9 mouse cellular contexts compared by ENCODE assay signal in the genomic region with DNA sequence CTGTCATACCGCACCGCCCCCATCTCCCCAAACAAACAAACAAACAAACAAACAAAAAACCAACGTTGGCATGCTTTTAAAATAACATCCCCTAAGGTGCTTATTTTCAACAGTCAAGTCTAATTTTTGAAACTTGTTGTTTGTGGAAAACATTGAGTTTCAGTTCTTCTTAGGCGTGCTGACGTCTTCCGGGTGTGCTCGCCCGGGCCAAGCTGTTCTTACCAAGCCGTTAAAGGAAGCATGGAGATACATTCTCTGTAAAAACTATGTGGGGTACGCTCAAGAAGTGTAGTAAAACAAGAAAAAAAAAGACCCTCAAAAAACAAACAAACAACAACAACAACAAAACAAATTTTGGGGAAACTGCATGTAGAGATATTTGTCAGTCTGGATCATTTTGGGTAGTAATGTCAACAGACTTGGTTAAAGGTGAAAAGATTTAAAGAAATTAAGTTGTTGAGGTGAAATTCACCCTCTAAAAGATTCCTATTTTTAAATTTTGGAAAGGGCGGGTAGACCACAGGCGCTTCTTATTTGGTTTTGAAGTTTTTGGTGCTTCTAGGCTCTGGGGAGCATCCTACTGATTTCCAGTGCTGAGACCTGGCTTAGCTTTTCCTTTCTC. TPM values are rescaled to one million over a fixed set of nuclear protein-coding genes. Genes with fewer than 3 reads are reported as not detected.
DNase-seq lines count a peak whose midpoint lies in the region; ATAC-seq and TF ChIP-seq lines count a peak whose summit lies in the region.
"Had no signal": no experiment of that assay in that cellular context is flagged by ENCODE, and none has a peak within 500 bp of the region (broad histone marks: within the 10 kb centered on the region; RNA-seq: fewer than 3 reads in every experiment).

No protein-coding gene starts in this region.

- no peak overlapping the region for H3K27ac ChIP-seq in heart, embryonic 12.5 days (ENCODE audit: poor library complexity, severe bottlenecking)
- no peak overlapping the region for H3K27ac ChIP-seq in ES-Bruce4 (ENCODE audit: insufficient read depth, low read length)
- H3K27ac ChIP-seq in hindbrain, embryonic 14.5 days: peak overlapping the region; percentile 34; the same call in 1 of the 2 replicates
- peak overlapping the region; percentile 61 for H3K27ac ChIP-seq in midbrain, embryonic 11.5 days (ENCODE audit: low read depth, low read length)

- H3K9me3 ChIP-seq in heart, embryonic 12.5 days (replicated peaks): no peaks in the 10 kb centered on the region
- no peaks in the 10 kb centered on the region for H3K9me3 ChIP-seq in ES-Bruce4 (replicated peaks; ENCODE audit: control insufficient read depth, insufficient read depth, low read length, poor library complexity, severe bottlenecking)
- no peaks in the 10 kb centered on the region for H3K9me3 ChIP-seq in hindbrain, embryonic 14.5 days (ENCODE audit: control insufficient read depth, low read length)
- no peaks in the 10 kb centered on the region for H3K9me3 ChIP-seq in midbrain, embryonic 11.5 days (ENCODE audit: control insufficient read depth, low read length)

- H3K4me1 ChIP-seq in heart, embryonic 12.5 days (replicated peaks): peaks cover 7% of the 10 kb centered on the region
- H3K4me1 ChIP-seq in ES-Bruce4 (ENCODE audit: control insufficient read depth, insufficient read depth, low read length): no peaks in the 10 kb centered on the region
- H3K4me1 ChIP-seq in hindbrain, embryonic 14.5 days (replicated peaks; ENCODE audit: control insufficient read depth, insufficient read depth, low read length): peaks cover 18% of the 10 kb centered on the region; the same call in 1 of the 2 replicates
- peaks cover 7% of the 10 kb centered on the region for H3K4me1 ChIP-seq in midbrain, embryonic 11.5 days (ENCODE audit: control insufficient read depth, insufficient read depth, low read length)

- 75% methylated on average over 12 of the region's 12 CpGs for WGBS in heart, embryonic 12.5 days
- 73% methylated on average over 12 of the region's 12 CpGs for whole genome bisulfite sequencing in hindbrain, embryonic 14.5 days
- 78% methylated on average over 12 of the region's 12 CpGs for WGBS in midbrain, embryonic 11.5 days

- 0 out of 2 replicates have a peak, but pooled peaks cover 6% of the 10 kb centered on the region for H3K27me3 ChIP-seq in heart, embryonic 12.5 days (replicated peaks)
- peaks cover 3% of the 10 kb centered on the region; the same call in 1 of the 2 replicates for H3K27me3 ChIP-seq in ES-Bruce4 (ENCODE audit: control insufficient read depth, insufficient read depth, low read length, poor library complexity, severe bottlenecking)
- no peaks in the 10 kb centered on the region for H3K27me3 ChIP-seq in hindbrain, embryonic 14.5 days (ENCODE audit: control insufficient read depth, insufficient read depth, low read length)
- H3K27me3 ChIP-seq in midbrain, embryonic 11.5 days (ENCODE audit: control insufficient read depth, insufficient read depth, low read length): 0 out of 2 replicates have a peak, but pooled peaks cover 2% of the 10 kb centered on the region

- no peaks in the 10 kb centered on the region for H3K36me3 ChIP-seq in heart, embryonic 12.5 days
- H3K36me3 ChIP-seq in ES-Bruce4 (ENCODE audit: control insufficient read depth, insufficient read depth, low read length, poor library complexity, severe bottlenecking): no peaks in the 10 kb centered on the region
- H3K36me3 ChIP-seq in hindbrain, embryonic 14.5 days (replicated peaks; ENCODE audit: control insufficient read depth, insufficient read depth): no peaks in the 10 kb centered on the region
- no peaks in the 10 kb centered on the region for H3K36me3 ChIP-seq in midbrain, embryonic 11.5 days (ENCODE audit: control insufficient read depth, insufficient read depth, low read length)

- ATAC-seq in heart, embryonic 12.5 days (ENCODE audit: insufficient number of reproducible peaks, low FRiP score): no peak
- no peak for ATAC-seq in hindbrain, embryonic 14.5 days (ENCODE audit: low FRiP score)
- no peak for ATAC-seq in midbrain, embryonic 11.5 days (ENCODE audit: low FRiP score)

- no peak for DNase-seq in heart, postnatal 10 days
- DNase-seq in hindbrain, embryonic 14.5 days (ENCODE audit: low spot score): no peak
- no peak for DNase-seq in midbrain, embryonic 11.5 days (ENCODE audit: low spot score, missing footprints)
- no peak for DNase-seq in layer of hippocampus, postnatal 10 days (ENCODE audit: low spot score in 2 of 2)
- no peak for DNase-seq in embryo, embryonic 9.5 days (ENCODE audit: extremely low spot score)
- no peak for DNase-seq in ovary, postnatal 36 days (ENCODE audit: low spot score)

- peak overlapping the region; percentile 34 for H3K4me3 ChIP-seq in heart, embryonic 12.5 days
- no peak overlapping the region for H3K4me3 ChIP-seq in ES-Bruce4 (ENCODE audit: low read depth, low read length)
- H3K4me3 ChIP-seq in hindbrain, embryonic 14.5 days (replicated peaks; ENCODE audit: low read length): peak overlapping the region; percentile 17; the same call in 1 of the 2 replicates
- peak overlapping the region; percentile 2; the same call in 1 of the 2 replicates for H3K4me3 ChIP-seq in midbrain, embryonic 11.5 days (ENCODE audit: low read depth, low read length)
- H3K4me3 ChIP-seq: erythroblast, embryonic 14.5 days had no signal

- TF ChIP-seq CTCF in ES-Bruce4 (IDR thresholded peaks at IDR 0.05; ENCODE audit: low read depth, low read length): no peak

- TF ChIP-seq EP300 in ES-Bruce4 (IDR thresholded peaks at IDR 0.05; ENCODE audit: insufficient read depth, low read depth, low read length): no peak

- peak overlapping the region; percentile 66 for H3K9ac ChIP-seq in heart, embryonic 12.5 days
- H3K9ac ChIP-seq in ES-Bruce4 (ENCODE audit: low read depth, poor library complexity, severe bottlenecking): peak overlapping the region; percentile 9
- H3K9ac ChIP-seq in hindbrain, embryonic 14.5 days: peak overlapping the region; percentile 32; the same call in 1 of the 2 replicates
- H3K9ac ChIP-seq in midbrain, embryonic 11.5 days (ENCODE audit: low read length): peak overlapping the region; percentile 21; the same call in 1 of the 2 replicates

- TF ChIP-seq POLR2A in ES-Bruce4 (IDR thresholded peaks at IDR 0.05; ENCODE audit: insufficient read depth, low read length): no peak

- intact Hi-C loops in heart, postnatal 10 days (cut with DNase I): no loop called here

- H3K4me2 ChIP-seq in heart, embryonic 12.5 days: peak overlapping the region; percentile 72
- H3K4me2 ChIP-seq in hindbrain, embryonic 14.5 days (replicated peaks): peak overlapping the region; percentile 58
- peak overlapping the region; percentile 42 for H3K4me2 ChIP-seq in midbrain, embryonic 11.5 days

RNA-seq across cellular contexts. Expression of a gene that starts 23.4 kb away (rescaled TPM):
- polyA plus RNA-seq in heart, embryonic 12.5 days (2016; fragmentation: Nextera tagmentation; extraction: Ambion mirVana): 76.1 and 80.8 TPM in 2 replicates
- total RNA-seq in heart, postnatal 10 days (2021): 100 to 1,000 TPM; 111 to 118 TPM
- 9.2 and 15.0 TPM in 2 replicates for polyA plus RNA-seq in ES-Bruce4 (2011; ENCODE audit: insufficient read depth, insufficient read length, low read depth, missing spikeins)
- polyA plus RNA-seq in hindbrain, embryonic 14.5 days (2014; fragmentation: Nextera tagmentation; extraction: Ambion mirVana): 47.1 and 49.0 TPM in 2 replicates
- 62.9 and 70.7 TPM in 2 replicates for polyA plus RNA-seq in midbrain, embryonic 11.5 days (2014; fragmentation: Nextera tagmentation; extraction: Ambion mirVana)
- total RNA-seq in layer of hippocampus, postnatal 10 days (2021): 10 to 100 TPM; 50.2 to 56.5 TPM

RNA-seq across cellular contexts. Expression of a gene that starts 43.3 kb away (rescaled TPM):
- polyA plus RNA-seq in heart, embryonic 12.5 days (2016; fragmentation: Nextera tagmentation; extraction: Ambion mirVana): 222 and 229 TPM in 2 replicates
- total RNA-seq in heart, postnatal 10 days (2021): 100 to 1,000 TPM; 102 to 109 TPM
- polyA plus RNA-seq in ES-Bruce4 (2011; ENCODE audit: insufficient read depth, insufficient read length, low read depth, missing spikeins): 386 and 405 TPM in 2 replicates
- 37.1 and 37.5 TPM in 2 replicates for polyA plus RNA-seq in hindbrain, embryonic 14.5 days (2014; fragmentation: Nextera tagmentation; extraction: Ambion mirVana)
- 149 and 151 TPM in 2 replicates for polyA plus RNA-seq in midbrain, embryonic 11.5 days (2014; fragmentation: Nextera tagmentation; extraction: Ambion mirVana)
- total RNA-seq in layer of hippocampus, postnatal 10 days (2021): 100 to 1,000 TPM; 103 to 105 TPM

Comparison
In these comparisons a context has a peak if more than half of its experiments do, and no peak if none do; other contexts are left out.
1. H3K27ac ChIP-seq: peak in hindbrain, embryonic 14.5 days (single experiment) and midbrain, embryonic 11.5 days (single experiment); none in heart, embryonic 12.5 days (single experiment) and ES-Bruce4 (single experiment).
2. H3K9ac ChIP-seq: peak in every context shown above with its lines; median percentile 66 in heart, embryonic 12.5 days; 32 in hindbrain, embryonic 14.5 days; 21 in midbrain, embryonic 11.5 days; 9 in ES-Bruce4.
3. Peak in every context shown above with its lines, with median percentiles within 50 percentile points of each other: H3K4me2 ChIP-seq.